Mouse (Mus musculus) kidney, adult 18-20 months (tissue): ENCODE results near the gene Traf3ip3.

Source experiments
- DNase-seq: peaks from one replicate; pipeline ENCODE4 v3.0.0; 2021

Gene Traf3ip3

DNA sequence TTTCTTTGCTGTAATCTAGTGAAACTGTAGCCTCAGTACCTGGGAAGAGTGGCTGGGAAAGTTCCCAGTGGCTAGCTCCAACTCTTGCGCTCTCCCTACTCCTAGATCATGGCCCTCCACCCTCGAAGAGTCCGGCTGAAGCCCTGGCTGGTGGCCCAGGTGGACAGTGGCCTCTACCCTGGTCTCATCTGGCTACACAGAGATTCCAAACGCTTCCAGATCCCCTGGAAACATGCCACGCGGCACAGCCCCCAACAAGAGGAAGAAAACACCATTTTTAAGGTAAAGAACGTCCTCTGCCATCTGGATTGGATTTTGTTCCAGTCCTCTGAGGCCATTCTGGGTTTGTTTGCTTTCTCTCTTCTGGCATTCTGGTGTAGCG, 44.4 kb downstream of the Traf3ip3 start:
- no peak for DNase-seq

- DNase-seq, result peak; percentile 33
Observed at GRCm38 (mm10) chr1:193156316-193157110, 45.0 kb downstream of the Traf3ip3 start.

- peak; percentile 48 for DNase-seq
Observed at GRCm38 (mm10) chr1:193153561-193153960, 47.9 kb downstream of the Traf3ip3 start.

- peak; percentile 88 for DNase-seq
Observed at GRCm38 (mm10) chr1:193152872-193153271, 48.6 kb downstream of the Traf3ip3 start, which contains the start of gene Irf6. Gene Irf6 (plus strand): TSS chr1:193153111.

DNA sequence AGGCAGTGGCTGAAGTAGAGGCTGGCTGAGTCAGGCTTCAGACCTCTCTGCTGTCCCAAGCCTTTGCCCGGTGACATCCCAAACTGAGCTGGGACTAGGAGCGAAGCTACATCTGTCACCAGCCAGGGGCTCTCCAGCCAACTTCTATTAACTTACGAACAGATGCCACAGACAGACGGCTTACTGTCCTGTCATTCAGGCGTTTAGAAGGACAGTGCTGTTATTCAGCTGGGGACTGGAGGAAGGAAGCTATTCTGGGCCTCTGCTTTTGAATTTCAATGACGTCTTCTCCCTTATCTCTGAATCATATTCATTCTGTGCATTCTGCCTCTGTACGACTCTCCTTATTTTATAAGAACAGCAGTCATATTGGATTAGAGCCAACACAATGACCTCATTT, 50.4 kb downstream of the Traf3ip3 start:
- no peak for DNase-seq

- DNase-seq, result no peak
Observed at GRCm38 (mm10) chr1:193149231-193149630, 52.3 kb downstream of the Traf3ip3 start.

- DNase-seq, result no peak
Observed at GRCm38 (mm10) chr1:193146416-193146815, 55.1 kb downstream of the Traf3ip3 start.

GRCm38 (mm10) chr1:193145101-193145500, 56.4 kb downstream of the Traf3ip3 start:
- DNase-seq, result no peak

DNA sequence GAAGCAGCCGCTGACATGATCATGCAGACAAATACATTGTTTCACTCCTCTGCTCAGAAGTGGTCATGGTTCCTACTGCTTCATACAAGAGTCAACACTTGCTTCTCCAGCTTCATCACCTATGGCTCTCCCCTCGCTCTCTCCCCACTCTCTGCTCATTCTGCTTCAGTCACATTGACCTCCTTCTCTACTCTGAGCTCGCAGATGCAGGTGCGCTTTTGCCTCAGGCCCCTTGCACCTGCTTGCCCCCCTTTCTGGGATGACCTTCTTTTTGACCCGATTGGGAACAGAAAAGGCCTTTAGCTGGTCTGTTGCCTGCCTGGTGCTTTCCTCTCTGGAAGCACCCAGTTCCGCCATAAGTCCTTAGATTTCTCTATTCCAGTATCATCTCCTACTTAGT, 57.0 kb downstream of the Traf3ip3 start:
- no peak for DNase-seq

DNA sequence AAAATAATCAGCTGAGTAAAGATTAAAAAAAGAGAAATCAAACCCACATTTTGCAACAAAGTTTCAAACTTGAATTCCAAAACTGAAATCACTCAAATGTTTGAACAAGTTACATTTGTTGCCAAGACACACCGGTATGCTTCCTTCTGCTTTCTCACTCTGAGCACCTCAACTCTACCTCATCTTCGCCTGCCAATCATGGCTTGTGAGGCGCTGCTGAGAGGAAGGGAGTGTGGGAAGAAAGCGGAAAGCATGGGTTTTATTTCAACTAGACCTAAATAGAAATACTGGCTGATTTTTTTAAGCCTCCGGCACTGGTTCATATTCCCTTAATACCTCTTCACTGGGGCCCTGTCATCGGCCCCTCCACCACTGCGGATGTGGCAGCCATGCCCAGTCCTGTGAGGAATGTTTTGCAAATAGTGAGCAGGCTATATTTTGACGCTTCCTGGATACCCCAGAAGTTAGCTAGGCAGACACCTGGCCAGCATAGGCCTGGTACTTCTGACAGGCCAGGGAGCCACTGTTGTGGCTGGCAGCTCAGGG, 58.9 kb downstream of the Traf3ip3 start:
- DNase-seq, result no peak

- DNase-seq, result no peak
Observed at GRCm38 (mm10) chr1:193141118-193141517, 60.4 kb downstream of the Traf3ip3 start.

DNA sequence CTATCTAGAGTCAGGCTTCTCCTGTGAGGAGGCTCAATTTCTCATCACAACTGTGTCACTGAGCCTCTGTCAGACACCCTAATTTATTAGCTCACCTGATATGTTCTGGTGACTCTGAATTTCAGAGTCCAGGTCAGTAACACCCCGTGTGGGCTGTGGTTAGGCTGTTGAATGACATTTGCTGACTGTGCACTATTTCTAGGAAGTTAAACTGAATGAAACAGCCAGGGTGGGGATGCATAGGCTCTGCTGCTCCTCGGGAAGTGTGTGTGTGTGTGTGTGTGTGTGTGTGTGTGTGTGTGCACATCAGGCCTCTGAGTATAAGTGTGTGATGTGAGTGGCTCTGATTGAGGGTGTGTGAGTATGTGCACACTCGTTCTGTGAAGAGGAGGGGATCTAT, 62.8 kb downstream of the Traf3ip3 start:
- DNase-seq, result no peak

DNA sequence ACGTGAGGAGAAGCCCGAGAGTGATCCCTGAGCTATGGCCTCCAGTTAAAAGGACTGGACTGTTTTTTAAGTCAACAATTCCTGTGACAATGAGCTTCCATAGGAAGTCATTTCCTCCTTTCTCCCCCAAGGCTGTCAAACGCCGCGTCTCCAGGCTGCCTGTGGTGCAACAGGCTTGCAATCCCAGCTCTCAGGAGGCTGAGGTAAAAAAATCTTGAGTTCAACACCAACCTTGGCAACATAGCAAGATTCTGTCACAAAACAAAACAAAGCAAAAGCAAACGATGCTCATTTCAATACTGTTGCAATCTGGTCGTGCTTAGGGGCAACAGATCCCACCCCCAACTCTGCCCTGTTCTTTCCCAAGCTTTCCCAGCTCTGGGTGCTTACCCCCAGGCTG, 63.4 kb downstream of the Traf3ip3 start:
- no peak for DNase-seq

DNA sequence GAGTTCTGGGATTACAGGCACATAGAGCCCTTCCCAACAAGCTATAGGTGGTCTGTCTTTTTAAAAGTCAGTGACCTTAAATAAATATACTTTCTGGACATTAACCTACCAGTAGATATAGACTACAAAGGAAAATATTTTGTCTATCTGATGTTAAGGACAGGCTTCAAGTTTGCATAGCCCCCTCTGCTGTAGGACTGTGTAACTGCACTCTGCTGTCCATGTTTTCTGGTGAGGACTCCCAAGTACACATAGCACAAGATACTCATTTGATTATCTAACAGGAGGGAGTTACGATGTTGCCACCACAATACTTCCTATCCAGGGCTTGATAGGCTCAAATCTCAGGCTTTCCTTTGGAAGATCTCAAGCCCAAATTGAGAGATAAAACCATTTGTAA, 67.8 kb downstream of the Traf3ip3 start:
- DNase-seq, result no peak

- no peak for DNase-seq
Observed at GRCm38 (mm10) chr1:193132385-193132784, 69.1 kb downstream of the Traf3ip3 start.

DNA sequence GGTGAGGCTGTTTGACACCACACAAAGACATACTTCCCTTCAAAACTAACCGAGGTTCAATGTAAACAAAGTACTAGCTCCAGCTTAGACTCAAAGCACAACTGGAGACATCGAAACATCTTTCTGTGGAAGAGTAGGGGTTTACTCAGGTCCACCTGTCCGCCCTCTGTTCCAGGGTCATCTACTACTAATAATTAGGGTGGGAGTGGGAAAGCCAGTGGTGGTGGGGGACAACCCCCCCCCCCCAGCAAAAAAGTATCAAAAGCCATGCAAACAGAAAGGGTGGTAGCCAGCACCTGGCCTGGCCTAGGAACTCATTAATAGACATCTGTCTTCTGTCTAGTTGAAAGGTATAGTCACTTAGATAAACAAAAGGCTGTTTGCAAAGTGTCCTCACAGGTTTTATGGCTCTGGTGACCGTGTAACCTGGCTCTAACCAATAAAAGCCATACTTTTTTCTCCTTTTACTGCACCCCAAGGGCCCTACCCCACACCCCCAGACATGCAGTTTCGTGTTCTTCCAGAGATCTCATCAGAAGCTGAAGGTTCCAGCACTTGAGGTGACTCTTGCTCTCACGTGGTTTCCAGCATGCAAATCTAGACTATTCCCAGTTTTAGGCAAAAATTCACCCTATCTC, 70.1 kb downstream of the Traf3ip3 start:
- no peak for DNase-seq

DNA sequence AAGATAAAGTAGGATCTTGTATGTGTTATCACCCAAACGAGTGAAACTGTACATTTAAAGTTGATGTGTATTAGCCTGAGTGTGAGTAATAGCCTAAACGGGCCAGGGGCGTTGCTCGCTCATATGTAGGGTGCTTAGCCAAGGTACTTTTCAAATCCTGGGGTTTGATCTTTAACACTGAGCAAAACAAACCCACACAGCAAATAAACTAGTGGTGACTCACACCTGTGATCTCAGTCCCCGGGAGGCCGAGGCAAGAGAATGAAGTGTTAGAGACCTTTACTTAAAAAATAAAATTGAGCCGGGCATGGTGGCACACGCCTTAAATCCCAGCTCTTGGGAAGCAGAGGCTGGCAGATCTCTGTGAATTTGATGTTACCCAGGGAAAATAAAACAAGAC, 70.7 kb downstream of the Traf3ip3 start:
- DNase-seq, result no peak

GRCm38 (mm10) chr1:193130456-193130825, 71.1 kb downstream of the Traf3ip3 start:
- DNase-seq, result no peak

DNA sequence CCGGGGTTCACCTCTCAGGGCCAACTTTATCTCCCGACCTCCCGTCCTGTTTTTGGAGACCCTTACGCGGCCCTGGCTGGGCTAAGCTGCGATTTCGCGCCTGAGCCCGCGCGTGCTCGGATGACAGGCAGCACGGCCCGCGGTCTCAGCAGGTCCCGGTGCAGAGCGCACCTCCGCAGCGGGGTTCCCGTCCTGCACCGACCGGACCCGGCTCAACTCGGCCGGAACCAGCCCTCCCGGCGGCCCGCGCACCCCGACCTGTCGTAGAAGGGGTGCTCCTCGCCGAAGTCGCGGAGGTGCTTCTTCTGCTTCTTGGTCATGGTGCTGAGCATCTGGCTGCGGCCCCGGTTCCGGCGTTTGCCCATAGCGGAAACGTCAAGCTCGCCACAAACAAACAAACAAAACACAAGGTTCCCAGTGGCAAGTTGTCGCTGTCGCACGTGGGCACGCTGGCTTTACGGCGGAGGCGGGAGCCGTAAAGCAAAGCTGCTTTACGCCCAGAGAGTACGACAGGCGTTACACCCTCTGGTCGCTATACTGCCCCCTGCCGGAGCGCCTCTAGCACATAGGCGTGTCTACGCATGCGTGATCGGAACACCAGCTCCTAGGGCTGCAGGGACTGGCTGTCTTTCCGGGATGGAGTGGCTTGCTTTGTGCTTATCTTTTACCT, 71.6 kb downstream of the Traf3ip3 start, which contains the start of gene Diexf:
Gene Diexf (minus strand): TSS at position 487 of the 670 bp plus-strand sequence.
- peak; percentile 97 for DNase-seq

- no peak for DNase-seq
Observed at GRCm38 (mm10) chr1:193129321-193129720, 72.2 kb downstream of the Traf3ip3 start.

GRCm38 (mm10) chr1:193128055-193128454, 73.4 kb downstream of the Traf3ip3 start:
- DNase-seq, result no peak

- DNase-seq, result no peak
Observed at GRCm38 (mm10) chr1:193125835-193126234, 75.7 kb downstream of the Traf3ip3 start.
